Mouse (Mus musculus): ENCODE measurements around the gene Art1. TPM values are rescaled to one million over a fixed set of nuclear protein-coding genes. Genes with fewer than 3 reads are reported as not detected.

Gene Art1
- polyA plus RNA-seq, 1 experiment from 2014 or later, result 0.70 TPM

DNA sequence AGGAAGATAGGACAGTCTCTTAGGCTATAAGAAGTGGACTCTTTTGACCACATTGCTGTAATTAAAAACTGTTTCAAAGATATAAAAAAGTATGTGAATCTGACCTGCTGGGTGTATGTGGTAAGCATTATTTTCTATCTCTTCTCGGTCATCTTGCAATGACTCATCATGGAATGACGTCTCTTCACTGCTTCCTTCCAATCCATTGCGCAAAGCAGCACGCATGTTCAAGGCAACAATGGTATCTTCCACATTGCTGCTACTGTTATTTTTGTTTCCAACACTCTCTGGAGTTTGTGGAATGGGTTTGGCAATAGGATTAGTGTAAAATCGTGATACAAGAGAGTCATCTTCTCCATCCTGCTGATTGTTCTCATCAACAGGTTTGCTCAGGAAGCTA lies 52.1 kb downstream of the Art1 start:
- H3K27ac ChIP-seq, result no peak overlapping the region
- WGBS, result 93% methylated on average over 5 of the region's 5 CpGs
- H3K4me3 ChIP-seq (replicated peaks; ENCODE audit: low read depth, low read length), result no peak overlapping the region
- ATAC-seq (replicated peaks; ENCODE audit: low FRiP score, low read depth), result no peak
- no peaks in the 10 kb centered on the region for H3K27me3 ChIP-seq (ENCODE audit: insufficient read depth, low read length)
- H3K36me3 ChIP-seq (ENCODE audit: insufficient read depth, low read length), result peaks cover 38% of the 10 kb centered on the region
- DNase-seq (ENCODE audit: low spot score), result no peak
- no peaks in the 10 kb centered on the region for H3K4me1 ChIP-seq (replicated peaks; ENCODE audit: insufficient read depth, low read length)
- no peak overlapping the region for H3K4me2 ChIP-seq (ENCODE audit: low read length)
- no peaks in the 10 kb centered on the region for H3K9me3 ChIP-seq (replicated peaks; ENCODE audit: low read length)
- no peak overlapping the region for H3K9ac ChIP-seq (ENCODE audit: low read depth, low read length)
- no peak for TF ChIP-seq CTCF (IDR thresholded peaks at IDR 0.05; ENCODE audit: low read depth)

Other genes with a start within 250 kb of the Art1 start
- gene Folr2, start 244.5 kb upstream of the Art1 start, polyA plus RNA-seq (2015; fragmentation: Nextera tagmentation; extraction: Ambion mirVana), result 1.1 and 1.4 TPM in 2 replicates
- gene Anapc15, start 238.0 kb upstream of the Art1 start, polyA plus RNA-seq (2015; fragmentation: Nextera tagmentation; extraction: Ambion mirVana), result 47.2 and 50.2 TPM in 2 replicates
- 164 and 166 TPM in 2 replicates for gene Folr1, start 231.0 kb upstream of the Art1 start, polyA plus RNA-seq (2015; fragmentation: Nextera tagmentation; extraction: Ambion mirVana)
- gene Lamtor1, start 195.8 kb upstream of the Art1 start, polyA plus RNA-seq (2015; fragmentation: Nextera tagmentation; extraction: Ambion mirVana), result 164 and 165 TPM in 2 replicates
- 0.13 and 0.34 TPM in 2 replicates for gene Tomt, start 195.4 kb upstream of the Art1 start, polyA plus RNA-seq (2015; fragmentation: Nextera tagmentation; extraction: Ambion mirVana)
- gene Lrrc51, start 167.8 kb upstream of the Art1 start, polyA plus RNA-seq (2015; fragmentation: Nextera tagmentation; extraction: Ambion mirVana), result 9.6 and 11.4 TPM in 2 replicates
- 41.7 and 45.9 TPM in 2 replicates for gene Numa1, start 167.6 kb upstream of the Art1 start, polyA plus RNA-seq (2015; fragmentation: Nextera tagmentation; extraction: Ambion mirVana)
- gene Il18bp, start 83.1 kb upstream of the Art1 start, polyA plus RNA-seq (2015; fragmentation: Nextera tagmentation; extraction: Ambion mirVana), result 2.0 and 2.1 TPM in 2 replicates
- 24.8 and 25.5 TPM in 2 replicates for gene Rnf121, start 36.3 kb upstream of the Art1 start, polyA plus RNA-seq (2015; fragmentation: Nextera tagmentation; extraction: Ambion mirVana)
- gene Xndc1, start 36.2 kb upstream of the Art1 start, polyA plus RNA-seq (2015; fragmentation: Nextera tagmentation; extraction: Ambion mirVana), result 12.6 and 16.4 TPM in 2 replicates
- gene Xntrpc, start 36.0 kb upstream of the Art1 start, polyA plus RNA-seq (2015; fragmentation: Nextera tagmentation; extraction: Ambion mirVana), result 0.45 and 0.50 TPM in 2 replicates
- gene Trpc2, start 18.6 kb upstream of the Art1 start, polyA plus RNA-seq (2015; fragmentation: Nextera tagmentation; extraction: Ambion mirVana), result not detected in 2 replicates
- gene Art5, start 7.7 kb downstream of the Art1 start, polyA plus RNA-seq (2015; fragmentation: Nextera tagmentation; extraction: Ambion mirVana), result 1.4 and 2.3 TPM in 2 replicates
- not detected in 2 replicates for gene Chrna10, start 15.1 kb downstream of the Art1 start, polyA plus RNA-seq (2015; fragmentation: Nextera tagmentation; extraction: Ambion mirVana)
- gene Nup98, start 108.4 kb downstream of the Art1 start, polyA plus RNA-seq (2015; fragmentation: Nextera tagmentation; extraction: Ambion mirVana), result 19.1 and 21.1 TPM in 2 replicates
- 65.8 and 66.8 TPM in 2 replicates for gene Pgap2, start 108.5 kb downstream of the Art1 start, polyA plus RNA-seq (2015; fragmentation: Nextera tagmentation; extraction: Ambion mirVana)
- 50.6 and 52.1 TPM in 2 replicates for gene Rhog, start 154.3 kb downstream of the Art1 start, polyA plus RNA-seq (2015; fragmentation: Nextera tagmentation; extraction: Ambion mirVana)
- 9.7 and 10.3 TPM in 2 replicates for gene Stim1, start 166.1 kb downstream of the Art1 start, polyA plus RNA-seq (2015; fragmentation: Nextera tagmentation; extraction: Ambion mirVana)